Mouse (Mus musculus) midbrain, embryonic 11.5 days (tissue): ENCODE measurements at regions not wholly inside any gene's neighbourhood (a gene's known extent, or its start where the extent isn't known, plus 50 kb on each side); places are given as distances from the start of the nearest gene placed in this dataset.

ENCODE experiments used
- ATAC-seq: fragments of 200-750 bp; cut with Nextera tagmentation; 2 replicates; pipeline ENCODE4 v1.8.0; 2017; ENCODE audit warnings: moderate TSS enrichment, moderate library complexity; ENCODE audit not compliant: low FRiP score
- DNase-seq: peaks from one replicate; pipeline ENCODE4 v3.0.0; 2015; ENCODE audit warnings: low spot score; ENCODE audit errors: missing footprints
- H3K27ac ChIP-seq: fragments of 300-500 bp; sonication (generic); 2 replicates; pipeline ENCODE4 v1.5.1; 2014; ENCODE audit warnings: low read depth, low read length
- H3K27me3 ChIP-seq: fragments of 300-500 bp; sonication (generic); 2 replicates; pipeline ENCODE4 v1.6.1; 2014; ENCODE audit warnings: mild to moderate bottlenecking, low read length, moderate library complexity, mixed read lengths; ENCODE audit not compliant: control insufficient read depth, insufficient read depth
- H3K36me3 ChIP-seq: fragments of 300-500 bp; sonication (generic); 2 replicates; pipeline ENCODE4 v1.6.1; 2014; ENCODE audit warnings: mild to moderate bottlenecking, low read length, moderate library complexity, mixed read lengths; ENCODE audit not compliant: control insufficient read depth, insufficient read depth
- H3K4me1 ChIP-seq: fragments of 300-500 bp; sonication (generic); 2 replicates; pipeline ENCODE4 v1.6.1; 2014; ENCODE audit warnings: low read length; ENCODE audit not compliant: control insufficient read depth, insufficient read depth
- H3K4me2 ChIP-seq: fragments of 300-500 bp; sonication (generic); 2 replicates; pipeline ENCODE4 v1.6.1; 2014; ENCODE audit warnings: mild to moderate bottlenecking, moderate library complexity
- H3K4me3 ChIP-seq: fragments of 300-500 bp; sonication (generic); 2 replicates; pipeline ENCODE4 v1.5.1; 2014; ENCODE audit warnings: low read depth, low read length
- H3K9ac ChIP-seq: fragments of 300-500 bp; sonication (generic); 2 replicates; pipeline ENCODE4 v1.6.1; 2014; ENCODE audit warnings: low read length
- H3K9me3 ChIP-seq: fragments of 300-500 bp; sonication (generic); 2 replicates; pipeline ENCODE4 v1.6.1; 2016; ENCODE audit warnings: low read length; ENCODE audit not compliant: control insufficient read depth
- WGBS: fragments of 180-500 bp; shearing (Covaris S2); extraction: QIAGEN DNeasy Blood & Tissue Kit; methylation state at CpG from one replicate; pipeline ENCODE4 v1.1.7; 2014; 5-methylcytosine and 5-hydroxymethylcytosine counted together

- Histone ChIP-seq H3K9me3 (no peaks in the 10 kb centered on the region), H3K27ac (no peak overlapping the region), H3K4me2 (no peak overlapping the region), H3K4me1 (no peaks in the 10 kb centered on the region), H3K4me3 (no peak overlapping the region), H3K36me3 (no peaks in the 10 kb centered on the region), H3K27me3 (no peaks in the 10 kb centered on the region), H3K9ac (no peak overlapping the region)
- no peak for DNase-seq
- WGBS = 84% methylated on average over 15 of the region's 15 CpGs
- ATAC-seq = no peak
These were observed 1004.7 kb upstream of the A1bg start for GRCm38 (mm10) chr15:61927385-61928120.

GRCm38 (mm10) chr15:61920041-61920440 is 997.2 kb upstream of the A1bg start:
- Histone ChIP-seq H3K4me1 (no peaks in the 10 kb centered on the region), H3K27ac (no peak overlapping the region), H3K9me3 (no peaks in the 10 kb centered on the region), H3K36me3 (no peaks in the 10 kb centered on the region), H3K4me2 (no peak overlapping the region), H3K4me3 (no peak overlapping the region), H3K9ac (no peak overlapping the region), H3K27me3 (no peaks in the 10 kb centered on the region)
- 80% methylated on average over 2 of the region's 2 CpGs for WGBS
- ATAC-seq = no peak
- no peak for DNase-seq

GRCm38 (mm10) chr15:61913546-61914160 is 990.8 kb upstream of the A1bg start:
- no peak overlapping the region for H3K4me3 ChIP-seq
- no peaks in the 10 kb centered on the region for H3K27me3 ChIP-seq
- DNase-seq (no peak), ATAC-seq (no peak)
- 81% methylated on average over 7 of the region's 7 CpGs for WGBS
- no peak overlapping the region for H3K27ac ChIP-seq
- no peaks in the 10 kb centered on the region for H3K9me3 ChIP-seq
- no peaks in the 10 kb centered on the region for H3K36me3 ChIP-seq
- H3K4me2 ChIP-seq = no peak overlapping the region
- no peaks in the 10 kb centered on the region for H3K4me1 ChIP-seq
- no peak overlapping the region for H3K9ac ChIP-seq

- no peak overlapping the region for H3K4me2 ChIP-seq
- H3K36me3 ChIP-seq = no peaks in the 10 kb centered on the region
- no peaks in the 10 kb centered on the region for H3K27me3 ChIP-seq
- WGBS = 91% methylated on average over 5 of the region's 5 CpGs
- DNase-seq = no peak
- H3K27ac ChIP-seq = no peak overlapping the region
- H3K9ac ChIP-seq = no peak overlapping the region
- H3K4me3 ChIP-seq = no peak overlapping the region
- H3K4me1 ChIP-seq = no peaks in the 10 kb centered on the region
- H3K9me3 ChIP-seq = no peaks in the 10 kb centered on the region
- ATAC-seq = no peak
These were observed 982.5 kb upstream of the A1bg start for GRCm38 (mm10) chr15:61905165-61905845.

GRCm38 (mm10) chr15:61899809-61900208 is 977.0 kb upstream of the A1bg start:
- no peaks in the 10 kb centered on the region for H3K9me3 ChIP-seq
- no peak for DNase-seq
- H3K4me1 ChIP-seq = no peaks in the 10 kb centered on the region
- no peaks in the 10 kb centered on the region for H3K36me3 ChIP-seq
- no peak overlapping the region for H3K4me2 ChIP-seq
- H3K4me3 ChIP-seq = no peak overlapping the region
- ATAC-seq = no peak
- no peaks in the 10 kb centered on the region for H3K27me3 ChIP-seq
- no peak overlapping the region for H3K27ac ChIP-seq
- H3K9ac ChIP-seq = no peak overlapping the region
- WGBS = 95% methylated on average over 3 of the region's 3 CpGs

- Histone ChIP-seq H3K9ac (no peak overlapping the region), H3K4me2 (no peak overlapping the region), H3K4me3 (no peak overlapping the region), H3K9me3 (no peaks in the 10 kb centered on the region), H3K27ac (no peak overlapping the region), H3K36me3 (no peaks in the 10 kb centered on the region), H3K27me3 (no peaks in the 10 kb centered on the region), H3K4me1 (no peaks in the 10 kb centered on the region)
- WGBS = 60% methylated on average over 4 of the region's 4 CpGs
- no peak for DNase-seq
- no peak for ATAC-seq
These were observed 974.8 kb upstream of the A1bg start for GRCm38 (mm10) chr15:61897566-61897965.

GRCm38 (mm10) chr15:61890330-61890729 is 967.5 kb upstream of the A1bg start:
- Histone ChIP-seq H3K9ac (no peak overlapping the region), H3K4me2 (no peak overlapping the region), H3K9me3 (no peaks in the 10 kb centered on the region), H3K4me1 (no peaks in the 10 kb centered on the region), H3K36me3 (no peaks in the 10 kb centered on the region), H3K27me3 (no peaks in the 10 kb centered on the region), H3K4me3 (no peak overlapping the region), H3K27ac (no peak overlapping the region)
- ATAC-seq = no peak
- no peak for DNase-seq

GRCm38 (mm10) chr15:61888569-61889326 is 965.9 kb upstream of the A1bg start:
- ATAC-seq = no peak
- H3K4me3 ChIP-seq = no peak overlapping the region
- no peaks in the 10 kb centered on the region for H3K4me1 ChIP-seq
- no peak for DNase-seq
- no peak overlapping the region for H3K27ac ChIP-seq
- H3K4me2 ChIP-seq = no peak overlapping the region
- no peaks in the 10 kb centered on the region for H3K36me3 ChIP-seq
- H3K9ac ChIP-seq = no peak overlapping the region
- H3K27me3 ChIP-seq = no peaks in the 10 kb centered on the region
- WGBS = 66% methylated on average over 10 of the region's 10 CpGs
- H3K9me3 ChIP-seq = no peaks in the 10 kb centered on the region

GRCm38 (mm10) chr15:61879408-61879807 is 956.6 kb upstream of the A1bg start:
- DNase-seq (no peak), ATAC-seq (no peak)
- H3K4me1 ChIP-seq = no peaks in the 10 kb centered on the region
- no peak overlapping the region for H3K9ac ChIP-seq
- no peak overlapping the region for H3K4me3 ChIP-seq
- H3K4me2 ChIP-seq = no peak overlapping the region
- H3K27ac ChIP-seq = no peak overlapping the region
- H3K27me3 ChIP-seq = no peaks in the 10 kb centered on the region
- 92% methylated on average over 3 of the region's 3 CpGs for WGBS
- no peaks in the 10 kb centered on the region for H3K36me3 ChIP-seq
- no peaks in the 10 kb centered on the region for H3K9me3 ChIP-seq
